Mouse (Mus musculus): ENCODE results near the gene Hapln4. TPM values are rescaled to one million over a fixed set of nuclear protein-coding genes. Genes with fewer than 3 reads are reported as not detected.
A peak's percentile ranks its signal among the peaks of the same experiment; 100 is the strongest.

Hapln4 gene
- polyA plus RNA-seq, 1 experiment from 2014 or later: 0.56 TPM

DNA sequence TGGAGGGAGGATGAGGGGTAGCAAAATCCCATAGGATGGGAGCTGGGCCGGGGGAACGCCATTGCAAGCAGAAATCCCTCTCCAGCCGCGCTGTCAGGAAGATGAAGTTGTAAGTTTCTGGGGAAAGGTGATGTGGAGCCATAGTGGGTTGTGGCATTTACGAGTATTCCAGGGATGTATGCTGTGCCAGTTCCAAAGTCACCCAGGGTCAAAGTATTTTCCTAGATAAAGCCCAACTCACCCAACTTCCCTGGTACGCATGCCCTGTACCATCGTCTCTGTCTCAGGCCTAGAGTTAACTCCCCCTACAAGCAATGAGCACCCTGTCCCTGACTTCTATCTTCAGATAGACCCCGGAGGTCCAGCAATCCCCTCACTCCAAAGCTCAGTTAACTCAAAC lies 10.1 kb upstream of the Hapln4 start:
- Histone ChIP-seq H3K4me2 (replicated peaks) (peak overlapping the region; percentile 40), H3K4me3 (replicated peaks) (peak overlapping the region; percentile 6; the same call in 1 of the 2 replicates), H3K36me3 (peaks cover 38% of the 10 kb centered on the region), H3K27me3 (no peaks in the 10 kb centered on the region), H3K27ac (replicated peaks) (no peak overlapping the region), H3K4me1 (peaks cover 5% of the 10 kb centered on the region; the same call in 1 of the 2 replicates), H3K9ac (no peak overlapping the region), H3K9me3 (replicated peaks) (no peaks in the 10 kb centered on the region)
- WGBS: 57% methylated on average over 8 of the region's 8 CpGs
- ATAC-seq (ENCODE audit: insufficient number of reproducible peaks, low FRiP score, low TSS enrichment, low read depth): no peak

DNA sequence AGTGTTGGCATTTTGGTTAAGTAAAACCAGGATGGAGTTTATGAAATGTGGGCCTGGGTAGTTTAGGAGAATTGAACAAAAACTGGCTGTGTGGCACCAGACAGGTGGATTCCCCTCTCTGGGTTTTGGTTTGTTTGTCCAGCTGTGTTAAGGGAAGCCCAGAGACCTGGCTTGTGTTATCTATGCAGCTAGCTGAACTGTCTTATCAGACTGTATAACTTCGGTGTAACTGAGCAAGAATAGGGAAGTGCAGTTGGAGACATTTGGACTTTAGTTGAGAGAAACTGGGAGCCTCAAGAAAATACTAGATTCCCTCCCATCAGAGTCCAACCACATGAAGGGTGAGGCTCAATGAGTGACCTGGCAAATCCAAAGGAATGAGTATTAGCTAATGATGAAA lies 9.6 kb upstream of the Hapln4 start:
- ATAC-seq (ENCODE audit: insufficient number of reproducible peaks, low FRiP score, low TSS enrichment, low read depth): no peak
- no peak overlapping the region for H3K4me3 ChIP-seq (replicated peaks)
- 83% methylated on average over 1 of the region's 1 CpGs for WGBS
- H3K4me1 ChIP-seq: peaks cover 5% of the 10 kb centered on the region; the same call in 1 of the 2 replicates
- H3K27ac ChIP-seq (replicated peaks): no peak overlapping the region
- no peak overlapping the region for H3K9ac ChIP-seq
- peaks cover 33% of the 10 kb centered on the region for H3K36me3 ChIP-seq
- H3K9me3 ChIP-seq (replicated peaks): no peaks in the 10 kb centered on the region
- no peak overlapping the region for H3K4me2 ChIP-seq (replicated peaks)
- no peaks in the 10 kb centered on the region for H3K27me3 ChIP-seq

DNA sequence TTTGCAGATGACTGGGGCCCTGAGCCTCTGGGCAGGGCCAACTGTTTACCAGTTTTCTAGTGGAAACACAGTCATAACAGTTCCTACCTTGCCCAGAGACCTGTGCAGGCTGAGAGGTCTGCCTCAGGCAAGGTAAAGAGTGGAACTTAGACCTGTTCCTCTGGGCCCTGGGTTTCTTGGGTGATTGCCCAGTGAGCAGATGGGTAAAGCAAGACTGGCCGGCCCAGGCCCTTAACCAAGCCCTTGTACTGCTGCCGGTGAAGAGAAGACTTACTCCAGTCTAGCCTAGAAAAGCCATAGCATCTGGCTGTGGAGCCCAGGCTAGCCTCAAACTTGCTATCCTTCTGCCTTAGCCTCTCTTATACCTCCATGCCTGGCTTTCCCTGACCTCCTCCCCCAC lies 1.3 kb upstream of the Hapln4 start:
- 72% methylated on average over 2 of the region's 2 CpGs for WGBS
- Histone ChIP-seq H3K9me3 (replicated peaks) (no peaks in the 10 kb centered on the region), H3K27me3 (peaks cover 55% of the 10 kb centered on the region), H3K4me2 (replicated peaks) (no peak overlapping the region), H3K36me3 (no peaks in the 10 kb centered on the region), H3K4me1 (peaks cover 23% of the 10 kb centered on the region), H3K9ac (no peak overlapping the region), H3K4me3 (replicated peaks) (no peak overlapping the region), H3K27ac (replicated peaks) (no peak overlapping the region)
- ATAC-seq (ENCODE audit: insufficient number of reproducible peaks, low FRiP score, low TSS enrichment, low read depth): no peak

DNA sequence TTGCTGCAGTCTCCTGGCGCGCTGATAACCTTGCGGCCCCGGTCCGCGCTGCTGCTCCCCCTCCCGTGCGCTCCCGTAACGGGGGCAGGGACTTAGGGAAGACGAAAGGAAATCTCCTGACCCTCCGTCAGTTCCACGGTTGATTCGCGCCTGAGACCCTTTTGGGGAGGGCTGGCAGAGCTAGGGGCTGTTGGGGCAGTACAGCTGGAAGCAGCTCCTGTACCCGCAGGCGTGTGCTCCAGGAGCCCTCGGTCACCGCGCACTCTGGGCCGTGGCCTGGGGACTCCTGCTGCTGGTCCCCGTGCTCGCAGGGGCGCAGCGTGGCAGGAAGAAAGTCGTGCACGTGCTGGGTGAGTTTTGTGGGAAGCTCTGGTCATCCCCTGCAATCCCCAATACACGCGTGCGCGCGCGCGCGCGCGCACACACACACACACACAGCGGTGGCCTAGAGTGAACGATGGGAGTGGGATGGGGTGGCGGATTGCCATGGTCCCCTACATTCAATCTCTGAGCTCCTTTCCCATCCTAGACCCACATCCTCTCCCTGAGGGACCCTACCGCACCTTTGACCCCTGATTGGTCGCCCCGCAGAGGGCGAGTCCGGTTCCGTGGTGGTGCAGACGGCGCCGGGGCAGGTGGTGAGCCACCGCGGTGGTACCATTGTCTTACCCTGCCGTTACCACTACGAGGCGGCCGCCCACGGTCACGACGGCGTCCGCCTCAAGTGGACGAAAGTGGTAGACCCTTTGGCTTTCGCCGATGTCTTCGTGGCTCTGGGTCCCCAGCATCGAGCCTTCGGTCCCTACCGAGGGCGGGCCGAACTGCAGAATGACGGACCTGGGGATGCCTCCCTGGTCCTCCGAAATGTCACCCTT lies 1.2 kb downstream of the Hapln4 start:
- peak overlapping the region; percentile 66 for H3K4me2 ChIP-seq (replicated peaks)
- H3K27ac ChIP-seq (replicated peaks): no peak overlapping the region
- H3K27me3 ChIP-seq: peaks cover 79% of the 10 kb centered on the region
- peak overlapping the region; percentile 40 for H3K4me3 ChIP-seq (replicated peaks)
- H3K9me3 ChIP-seq (replicated peaks): no peaks in the 10 kb centered on the region
- H3K36me3 ChIP-seq: no peaks in the 10 kb centered on the region
- no peak; the same call in 1 of the 2 replicates for ATAC-seq (ENCODE audit: insufficient number of reproducible peaks, low FRiP score, low TSS enrichment, low read depth)
- 2% methylated on average over 71 of the region's 71 CpGs for WGBS
- peak overlapping the region; percentile 6; the same call in 1 of the 2 replicates for H3K9ac ChIP-seq
- H3K4me1 ChIP-seq: peaks cover 30% of the 10 kb centered on the region

DNA sequence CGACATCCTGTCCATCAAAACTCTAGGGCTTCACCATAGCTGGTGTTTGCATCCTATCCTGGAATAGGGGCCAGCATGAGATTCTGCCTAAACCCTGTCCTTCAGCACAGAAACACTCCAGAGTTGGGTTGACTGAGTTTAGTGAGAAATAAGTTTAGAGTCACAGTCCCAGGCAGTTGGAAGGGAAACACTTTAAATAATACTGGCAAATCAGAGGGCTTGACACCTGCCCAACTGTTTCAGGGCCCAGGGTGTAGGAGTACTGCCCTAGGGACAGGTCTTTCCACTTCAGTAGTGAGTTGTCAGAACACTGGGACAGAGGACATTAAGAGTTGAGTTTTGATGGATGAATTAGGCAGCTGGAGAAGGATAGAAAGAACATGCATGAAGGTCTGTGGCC lies 2.9 kb downstream of the Hapln4 start:
- H3K27me3 ChIP-seq: peaks cover 93% of the 10 kb centered on the region
- H3K36me3 ChIP-seq: no peaks in the 10 kb centered on the region
- 39% methylated on average over 1 of the region's 1 CpGs for WGBS
- peaks cover 30% of the 10 kb centered on the region for H3K4me1 ChIP-seq
- no peaks in the 10 kb centered on the region for H3K9me3 ChIP-seq (replicated peaks)
- no peak overlapping the region for H3K27ac ChIP-seq (replicated peaks)
- no peak overlapping the region for H3K9ac ChIP-seq
- no peak overlapping the region for H3K4me2 ChIP-seq (replicated peaks)
- no peak for ATAC-seq (ENCODE audit: insufficient number of reproducible peaks, low FRiP score, low TSS enrichment, low read depth)
- no peak overlapping the region for H3K4me3 ChIP-seq (replicated peaks)

DNA sequence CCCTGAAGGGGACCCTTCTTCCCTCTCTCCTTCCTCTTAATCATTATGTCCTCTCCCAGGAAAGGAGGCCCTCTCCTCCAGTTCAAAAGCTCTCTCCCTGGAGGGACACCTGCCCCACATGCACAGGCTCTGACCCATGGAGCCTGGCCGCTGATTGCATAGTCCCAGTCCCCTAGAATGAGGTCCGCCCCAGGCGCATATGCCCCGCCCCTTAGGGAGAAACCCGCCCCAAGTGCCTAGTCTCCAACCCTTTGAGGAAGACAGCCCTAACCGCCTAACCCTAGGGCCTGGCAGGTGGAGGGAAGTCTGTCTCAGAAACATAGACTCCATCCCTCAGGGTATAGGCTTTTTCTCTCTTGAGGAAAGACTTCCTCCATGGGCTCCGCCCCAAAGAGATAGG lies 4.0 kb downstream of the Hapln4 start:
- Histone ChIP-seq H3K4me1 (peaks cover 30% of the 10 kb centered on the region), H3K4me2 (replicated peaks) (no peak overlapping the region), H3K9me3 (replicated peaks) (no peaks in the 10 kb centered on the region), H3K36me3 (no peaks in the 10 kb centered on the region), H3K4me3 (replicated peaks) (no peak overlapping the region), H3K9ac (no peak overlapping the region), H3K27me3 (peaks cover 90% of the 10 kb centered on the region), H3K27ac (replicated peaks) (no peak overlapping the region)
- no peak for ATAC-seq (ENCODE audit: insufficient number of reproducible peaks, low FRiP score, low TSS enrichment, low read depth)
- WGBS: 3% methylated on average over 7 of the region's 7 CpGs

DNA sequence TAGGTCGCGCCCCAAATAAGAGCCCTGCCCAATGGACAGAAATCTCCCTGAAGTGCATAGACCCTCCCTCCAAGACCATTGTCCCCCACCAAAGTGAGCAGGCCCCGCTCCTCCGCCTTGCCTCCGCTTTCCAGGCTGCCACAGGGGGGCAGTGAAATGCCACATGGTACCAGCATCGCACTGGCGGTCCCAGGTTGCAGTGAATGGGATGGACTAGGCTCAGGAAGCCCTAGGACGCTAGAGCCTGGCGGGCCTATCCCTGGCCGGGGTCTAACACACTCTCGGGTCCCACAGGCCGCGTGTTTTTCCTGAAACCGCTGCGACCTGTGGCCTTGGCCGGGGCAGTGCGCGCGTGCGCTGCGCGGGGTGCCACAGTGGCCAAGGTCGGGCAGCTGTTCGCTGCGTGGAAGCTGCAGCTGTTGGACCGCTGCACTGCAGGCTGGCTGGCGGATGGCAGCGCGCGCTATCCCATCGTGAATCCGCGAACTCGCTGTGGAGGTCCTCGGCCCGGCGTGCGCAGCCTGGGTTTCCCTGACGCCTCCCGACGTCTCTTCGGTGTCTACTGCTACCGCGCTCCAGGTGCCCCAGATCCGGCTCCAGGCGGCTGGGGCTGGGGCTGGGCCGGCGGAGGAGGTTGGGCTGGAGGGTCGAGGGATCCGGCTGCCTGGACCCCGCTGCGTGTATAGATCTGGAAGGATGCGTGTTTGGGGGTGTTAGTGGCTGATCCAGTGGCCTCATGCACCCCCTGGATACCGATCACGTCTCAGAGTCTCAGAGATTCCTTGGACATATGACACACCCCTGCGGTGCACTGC lies 4.8 kb downstream of the Hapln4 start:
- 4% methylated on average over 56 of the region's 56 CpGs for WGBS
- peak overlapping the region; percentile 40 for H3K4me3 ChIP-seq (replicated peaks)
- H3K36me3 ChIP-seq: no peaks in the 10 kb centered on the region
- H3K9me3 ChIP-seq (replicated peaks): no peaks in the 10 kb centered on the region
- H3K27me3 ChIP-seq: peaks cover 84% of the 10 kb centered on the region
- ATAC-seq (ENCODE audit: insufficient number of reproducible peaks, low FRiP score, low TSS enrichment, low read depth): 0 out of 2 replicates have a peak, but pooled peaks have one; percentile 40
- H3K4me1 ChIP-seq: peaks cover 29% of the 10 kb centered on the region
- peak overlapping the region; percentile 28 for H3K9ac ChIP-seq
- no peak overlapping the region for H3K27ac ChIP-seq (replicated peaks)
- H3K4me2 ChIP-seq (replicated peaks): peak overlapping the region; percentile 66

DNA sequence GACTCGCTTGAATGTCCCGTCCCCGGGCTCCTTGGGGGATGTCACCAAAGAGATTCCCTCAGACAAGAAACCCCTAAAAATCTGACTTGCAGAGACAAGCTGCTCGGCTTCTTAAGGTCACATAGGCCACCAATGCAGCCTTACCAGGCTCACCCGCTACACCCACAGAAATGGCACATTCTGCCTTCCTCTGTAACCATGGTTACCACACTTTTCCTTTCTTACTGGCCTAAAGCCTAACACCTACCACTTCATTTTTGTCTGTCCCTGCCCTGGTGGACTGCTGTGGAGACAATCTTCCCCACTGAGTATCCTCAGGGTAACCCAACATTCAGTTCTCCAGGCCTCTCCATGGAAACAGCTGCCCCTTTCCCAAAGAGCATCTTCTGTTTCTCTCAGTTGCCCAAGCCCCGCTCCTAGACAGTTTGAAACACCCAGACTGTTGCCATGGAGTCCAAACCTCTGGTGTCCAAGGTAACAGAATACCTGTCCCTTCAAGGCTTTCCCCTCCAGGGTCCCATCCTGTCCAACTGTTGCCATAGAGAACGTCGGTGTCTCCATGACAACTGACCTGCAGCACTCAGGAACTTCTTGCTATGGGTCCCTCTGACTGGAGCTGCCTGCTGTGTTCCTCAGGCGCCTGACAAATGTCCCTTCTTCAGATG lies 6.2 kb downstream of the Hapln4 start:
- ATAC-seq (ENCODE audit: insufficient number of reproducible peaks, low FRiP score, low TSS enrichment, low read depth): no peak
- H3K4me2 ChIP-seq (replicated peaks): no peak overlapping the region
- H3K4me3 ChIP-seq (replicated peaks): no peak overlapping the region
- H3K9me3 ChIP-seq (replicated peaks): no peaks in the 10 kb centered on the region
- H3K27me3 ChIP-seq: peaks cover 76% of the 10 kb centered on the region
- 58% methylated on average over 9 of the region's 9 CpGs for WGBS
- H3K36me3 ChIP-seq: no peaks in the 10 kb centered on the region
- no peak overlapping the region for H3K27ac ChIP-seq (replicated peaks)
- peaks cover 15% of the 10 kb centered on the region for H3K4me1 ChIP-seq
- no peak overlapping the region for H3K9ac ChIP-seq

DNA sequence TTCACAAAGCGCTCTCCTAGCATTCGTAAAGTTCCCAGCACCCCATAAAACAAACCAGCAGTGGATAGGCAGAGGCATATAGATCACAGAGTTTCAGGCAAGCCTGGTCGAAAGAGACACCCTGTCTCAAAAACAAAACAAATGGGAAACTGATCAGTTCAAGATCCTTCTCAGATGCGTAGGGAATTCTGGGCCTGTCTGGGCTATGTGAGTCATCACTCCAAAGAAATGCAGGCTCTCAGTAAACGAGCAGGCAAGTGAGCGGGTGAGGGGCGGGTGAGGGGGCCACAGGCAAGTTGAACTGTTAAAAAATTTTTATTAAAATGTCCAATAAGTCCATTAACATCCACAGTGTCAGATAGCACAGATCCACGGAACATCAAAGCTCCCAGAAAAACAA lies 9.5 kb downstream of the Hapln4 start:
- Histone ChIP-seq H3K9me3 (replicated peaks) (no peaks in the 10 kb centered on the region), H3K36me3 (no peaks in the 10 kb centered on the region), H3K4me3 (replicated peaks) (no peak overlapping the region), H3K27me3 (peaks cover 47% of the 10 kb centered on the region), H3K4me1 (peaks cover 5% of the 10 kb centered on the region), H3K9ac (no peak overlapping the region), H3K27ac (replicated peaks) (no peak overlapping the region), H3K4me2 (replicated peaks) (no peak overlapping the region)
- ATAC-seq (ENCODE audit: insufficient number of reproducible peaks, low FRiP score, low TSS enrichment, low read depth): no peak
- WGBS: 36% methylated on average over 8 of the region's 8 CpGs

DNA sequence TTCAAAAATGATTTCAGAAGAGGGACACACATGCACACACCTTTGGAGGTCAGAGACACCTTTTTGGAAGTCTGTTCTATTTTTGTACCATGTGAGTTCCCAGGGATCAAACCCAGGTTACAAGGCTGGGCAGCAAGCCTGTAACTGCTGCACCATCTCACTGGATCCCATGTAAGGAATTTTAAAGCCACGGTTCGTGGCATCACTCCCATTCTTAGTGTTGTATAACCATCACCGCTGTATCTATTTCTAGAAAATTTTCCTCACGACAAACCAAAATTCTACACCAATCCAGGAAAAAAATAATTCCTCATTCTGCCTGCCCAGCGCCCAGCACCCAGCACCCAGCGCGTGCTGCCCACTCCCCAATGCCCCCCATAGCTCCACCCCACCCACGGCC lies 16.0 kb downstream of the Hapln4 start:
- WGBS: 77% methylated on average over 8 of the region's 8 CpGs
- Histone ChIP-seq H3K9me3 (replicated peaks) (no peaks in the 10 kb centered on the region), H3K27ac (replicated peaks) (no peak overlapping the region), H3K36me3 (no peaks in the 10 kb centered on the region), H3K4me2 (replicated peaks) (no peak overlapping the region), H3K4me3 (replicated peaks) (no peak overlapping the region), H3K9ac (no peak overlapping the region), H3K4me1 (no peaks in the 10 kb centered on the region), H3K27me3 (peaks cover 6% of the 10 kb centered on the region; the same call in 1 of the 2 replicates)
- no peak for ATAC-seq (ENCODE audit: insufficient number of reproducible peaks, low FRiP score, low TSS enrichment, low read depth)

DNA sequence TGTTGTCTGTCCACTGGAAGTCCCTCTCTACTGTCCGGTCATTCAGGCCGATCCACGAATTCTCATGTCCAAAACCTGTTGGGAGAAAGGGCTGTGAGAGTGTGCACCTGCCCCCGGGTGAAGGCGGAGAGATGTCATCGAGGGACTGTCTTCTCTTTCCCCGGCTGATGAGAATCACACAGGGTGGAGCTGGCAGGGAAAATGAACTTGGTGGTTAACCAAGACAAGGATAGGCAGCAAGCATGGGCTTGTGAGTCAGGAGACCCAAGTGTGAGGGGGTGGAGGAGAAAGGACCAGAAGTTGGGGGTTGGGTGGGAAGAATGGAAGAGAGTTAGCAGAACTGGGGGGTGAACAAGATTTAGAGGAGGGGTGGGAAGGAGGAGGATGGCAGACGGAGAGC lies 17.0 kb downstream of the Hapln4 start:
- H3K4me2 ChIP-seq (replicated peaks): no peak overlapping the region
- WGBS: 68% methylated on average over 8 of the region's 8 CpGs
- H3K4me3 ChIP-seq (replicated peaks): no peak overlapping the region
- no peak overlapping the region for H3K9ac ChIP-seq
- peaks cover 5% of the 10 kb centered on the region; the same call in 1 of the 2 replicates for H3K27me3 ChIP-seq
- no peaks in the 10 kb centered on the region for H3K9me3 ChIP-seq (replicated peaks)
- H3K4me1 ChIP-seq: no peaks in the 10 kb centered on the region
- ATAC-seq (ENCODE audit: insufficient number of reproducible peaks, low FRiP score, low TSS enrichment, low read depth): no peak
- H3K27ac ChIP-seq (replicated peaks): no peak overlapping the region
- H3K36me3 ChIP-seq: no peaks in the 10 kb centered on the region
